Mouse (Mus musculus) lung, embryonic 16.5 days (tissue): Measurements from ENCODE around the gene Snapc1. TPM values are rescaled to one million over a fixed set of nuclear protein-coding genes. Genes with fewer than 3 reads are reported as not detected.

ENCODE experiments used
- ATAC-seq: fragments of 200-750 bp; cut with Nextera tagmentation; 2 replicates; pipeline ENCODE4 v1.8.0; 2017; ENCODE audit warnings: low read depth, mild to moderate bottlenecking, moderate library complexity
- H3K27ac ChIP-seq: fragments of 300-500 bp; sonication (generic); 2 replicates; pipeline ENCODE4 v1.5.1; 2014; ENCODE audit warnings: mild to moderate bottlenecking, control low read depth, low read length
- H3K27me3 ChIP-seq: fragments of 300-500 bp; sonication (generic); 2 replicates; pipeline ENCODE4 v1.6.1; 2014; ENCODE audit warnings: low read depth, low read length, mixed read lengths; ENCODE audit not compliant: control insufficient read depth, insufficient read depth
- H3K36me3 ChIP-seq: fragments of 300-500 bp; sonication (generic); 2 replicates; pipeline ENCODE4 v1.6.1; 2014; ENCODE audit warnings: low read length; ENCODE audit not compliant: control insufficient read depth, insufficient read depth
- H3K4me1 ChIP-seq: fragments of 300-500 bp; sonication (generic); replicated peaks from 2 replicates; pipeline ENCODE4 v1.6.1; 2014; ENCODE audit warnings: low read length, mixed read lengths; ENCODE audit not compliant: control insufficient read depth, insufficient read depth
- H3K4me2 ChIP-seq: fragments of 300-500 bp; sonication (generic); 2 replicates; pipeline ENCODE4 v1.6.1; 2014; ENCODE audit warnings: low read depth, low read length, control low read depth
- H3K4me3 ChIP-seq: fragments of 300-500 bp; sonication (generic); 2 replicates; pipeline ENCODE4 v1.5.1; 2014; ENCODE audit warnings: mild to moderate bottlenecking, low read length, control low read depth
- H3K9ac ChIP-seq: fragments of 300-500 bp; sonication (generic); 2 replicates; pipeline ENCODE4 v1.6.1; 2014; ENCODE audit warnings: low read length, control low read depth
- H3K9me3 ChIP-seq: fragments of 300-500 bp; sonication (generic); 2 replicates; pipeline ENCODE4 v1.6.1; 2016; ENCODE audit warnings: low read length; ENCODE audit not compliant: control insufficient read depth
- WGBS: fragments of 180-500 bp; shearing (Covaris S2); extraction: QIAGEN DNeasy Blood & Tissue Kit; methylation state at CpG from one replicate; pipeline ENCODE4 v1.1.7; 2014; 5-methylcytosine and 5-hydroxymethylcytosine counted together
- polyA plus RNA-seq: library from polyadenylated mRNA; unstranded; fragments of >200 nt; fragmentation: Nextera tagmentation; extraction: Ambion mirVana; gene quantifications from 2 replicates; pipeline ENCODE4 v1.2.1, GENCODE M21; 2015

The Snapc1 gene
- polyA plus RNA-seq, 1 experiment from 2014 or later = 18.9 TPM

DNA sequence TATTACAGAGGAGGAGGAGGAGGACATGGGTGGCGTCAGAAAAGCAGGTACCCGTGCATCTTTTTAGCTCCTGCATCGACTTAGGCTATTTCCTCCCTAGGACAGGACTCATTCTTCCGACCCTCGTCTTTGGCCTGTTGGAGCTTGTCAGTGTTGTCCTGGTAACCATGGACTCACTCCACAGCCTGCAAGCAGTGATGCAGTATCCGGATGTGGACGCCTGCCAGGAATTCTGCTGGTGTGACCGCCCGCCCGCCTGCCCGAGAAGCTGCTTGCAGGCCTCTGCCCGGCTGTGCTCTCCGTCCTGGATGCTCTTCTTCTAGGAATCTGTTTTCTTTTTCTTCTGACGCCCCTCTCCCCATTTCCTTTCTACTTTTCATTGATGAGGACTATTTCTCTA lies 18.3 kb downstream of the Snapc1 start:
- no peaks in the 10 kb centered on the region for H3K4me1 ChIP-seq
- H3K9ac ChIP-seq = no peak overlapping the region
- H3K4me3 ChIP-seq = no peak overlapping the region
- WGBS = 48% methylated on average over 14 of the region's 14 CpGs
- H3K9me3 ChIP-seq = no peaks in the 10 kb centered on the region
- no peaks in the 10 kb centered on the region for H3K27me3 ChIP-seq
- no peak overlapping the region for H3K4me2 ChIP-seq
- ATAC-seq = peak; percentile 96
- peaks cover 28% of the 10 kb centered on the region for H3K36me3 ChIP-seq
- no peak overlapping the region for H3K27ac ChIP-seq

DNA sequence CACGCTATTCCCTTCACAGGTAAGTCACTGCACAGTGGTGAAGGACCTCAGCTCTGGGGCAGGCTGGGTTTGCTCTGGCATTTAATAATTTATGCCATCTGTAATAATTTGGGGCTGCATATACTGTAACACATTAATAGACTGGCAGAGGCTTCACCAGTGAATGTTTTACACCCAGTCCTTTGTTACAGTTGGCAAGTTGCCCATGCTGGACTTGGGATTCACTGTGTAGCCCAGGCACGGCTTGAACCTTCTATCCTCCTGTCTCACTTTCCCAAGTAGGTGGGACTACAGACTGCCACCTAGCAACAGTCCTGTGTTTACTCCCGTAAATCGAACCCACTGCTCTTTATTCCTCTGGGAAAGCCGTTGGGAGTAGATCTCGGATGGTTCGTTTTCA lies 22.0 kb downstream of the Snapc1 start:
- no peak overlapping the region for H3K4me2 ChIP-seq
- H3K9ac ChIP-seq = no peak overlapping the region
- no peak overlapping the region for H3K4me3 ChIP-seq
- H3K36me3 ChIP-seq = peaks cover 20% of the 10 kb centered on the region
- H3K27ac ChIP-seq = no peak overlapping the region
- H3K27me3 ChIP-seq = no peaks in the 10 kb centered on the region
- H3K9me3 ChIP-seq = no peaks in the 10 kb centered on the region
- no peak for ATAC-seq
- no peaks in the 10 kb centered on the region for H3K4me1 ChIP-seq
- WGBS = 78% methylated on average over 7 of the region's 7 CpGs

DNA sequence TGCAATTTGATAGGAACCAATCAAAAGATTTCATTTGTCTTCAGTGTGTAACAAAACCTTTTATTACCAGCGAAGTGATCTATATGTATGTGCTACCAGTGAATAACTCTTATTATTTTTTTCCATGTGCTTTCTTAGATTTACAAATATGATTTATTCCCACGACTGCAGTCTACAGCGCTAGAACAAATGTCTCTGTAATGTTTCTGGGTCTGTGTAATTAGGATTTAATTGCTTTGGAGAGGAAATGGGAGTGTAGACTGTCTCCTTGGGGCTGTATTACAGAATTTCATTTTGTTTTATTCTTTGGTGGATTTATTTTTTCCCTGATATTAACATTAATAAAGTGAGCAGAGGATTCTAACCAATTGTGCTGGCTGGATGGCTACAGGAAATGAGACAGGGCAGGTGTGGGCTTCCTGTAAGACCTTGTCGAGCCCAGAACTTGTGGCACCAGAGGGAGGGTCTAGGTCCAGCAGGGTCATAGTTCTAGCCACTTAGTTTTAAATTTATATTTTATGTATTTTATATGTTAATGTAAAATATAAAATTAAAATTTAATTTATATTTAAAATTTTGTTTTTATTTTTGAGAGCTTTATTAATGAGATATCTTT lies 24.2 kb downstream of the Snapc1 start:
- 80% methylated on average over 4 of the region's 4 CpGs for WGBS
- ATAC-seq = no peak
- no peak overlapping the region for H3K9ac ChIP-seq

DNA sequence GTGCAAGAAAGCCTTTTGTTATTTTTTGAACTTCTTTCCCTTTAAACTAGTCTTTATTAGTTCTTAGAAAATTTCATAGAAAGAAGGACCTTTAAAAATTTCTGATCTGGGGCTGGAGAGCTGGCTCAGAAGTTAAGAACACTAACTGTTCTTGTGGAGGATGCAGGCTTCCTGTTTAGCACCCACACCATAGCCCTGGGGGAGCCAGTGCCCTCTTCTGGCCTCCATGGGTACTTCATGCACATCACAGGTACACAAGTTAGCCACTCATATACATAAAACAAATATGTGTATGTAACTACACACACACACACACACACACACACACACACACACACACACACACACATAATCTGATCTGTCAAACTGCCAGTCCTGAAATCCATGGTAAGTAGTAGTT lies 25.3 kb downstream of the Snapc1 start:
- Histone ChIP-seq H3K4me1 (no peaks in the 10 kb centered on the region), H3K36me3 (peaks cover 7% of the 10 kb centered on the region), H3K9ac (no peak overlapping the region), H3K27ac (no peak overlapping the region), H3K9me3 (no peaks in the 10 kb centered on the region), H3K4me3 (no peak overlapping the region), H3K27me3 (no peaks in the 10 kb centered on the region), H3K4me2 (no peak overlapping the region)
- ATAC-seq = no peak

More for the DNA sequence above, 24.2 kb downstream of the Snapc1 start:
- Histone ChIP-seq H3K4me2 (no peak overlapping the region), H3K4me1 (no peaks in the 10 kb centered on the region), H3K27ac (no peak overlapping the region), H3K9me3 (no peaks in the 10 kb centered on the region), H3K27me3 (no peaks in the 10 kb centered on the region), H3K36me3 (peaks cover 12% of the 10 kb centered on the region), H3K4me3 (no peak overlapping the region)

DNA sequence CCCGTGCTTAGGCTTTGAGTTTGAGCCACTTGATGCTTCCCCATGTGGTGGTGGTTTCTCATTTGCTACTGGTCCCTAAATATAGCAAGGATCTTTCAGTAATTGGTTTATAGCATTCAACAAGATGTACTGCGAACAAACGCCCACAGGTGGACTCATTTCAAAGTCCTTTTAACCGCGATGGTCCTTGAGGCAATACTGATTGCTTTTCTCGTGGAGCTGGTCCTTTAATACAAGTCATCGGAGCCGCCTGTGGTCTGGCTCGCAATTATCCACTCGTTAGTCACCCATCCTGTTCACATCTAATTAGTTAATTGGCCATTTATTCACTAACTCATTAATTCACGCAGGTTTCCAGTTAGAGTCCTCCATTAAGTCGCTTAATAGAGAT lies 32.6 kb downstream of the Snapc1 start:
- whole genome bisulfite sequencing = 58% methylated on average over 12 of the region's 12 CpGs
- no peaks in the 10 kb centered on the region for H3K36me3 ChIP-seq
- H3K27me3 ChIP-seq = peaks cover 15% of the 10 kb centered on the region
- no peak for ATAC-seq
- no peak overlapping the region for H3K4me2 ChIP-seq
- H3K4me1 ChIP-seq = 0 out of 2 replicates have a peak, but pooled peaks cover 3% of the 10 kb centered on the region
- H3K4me3 ChIP-seq = no peak overlapping the region
- H3K27ac ChIP-seq = no peak overlapping the region
- no peak overlapping the region for H3K9ac ChIP-seq
- no peaks in the 10 kb centered on the region for H3K9me3 ChIP-seq

DNA sequence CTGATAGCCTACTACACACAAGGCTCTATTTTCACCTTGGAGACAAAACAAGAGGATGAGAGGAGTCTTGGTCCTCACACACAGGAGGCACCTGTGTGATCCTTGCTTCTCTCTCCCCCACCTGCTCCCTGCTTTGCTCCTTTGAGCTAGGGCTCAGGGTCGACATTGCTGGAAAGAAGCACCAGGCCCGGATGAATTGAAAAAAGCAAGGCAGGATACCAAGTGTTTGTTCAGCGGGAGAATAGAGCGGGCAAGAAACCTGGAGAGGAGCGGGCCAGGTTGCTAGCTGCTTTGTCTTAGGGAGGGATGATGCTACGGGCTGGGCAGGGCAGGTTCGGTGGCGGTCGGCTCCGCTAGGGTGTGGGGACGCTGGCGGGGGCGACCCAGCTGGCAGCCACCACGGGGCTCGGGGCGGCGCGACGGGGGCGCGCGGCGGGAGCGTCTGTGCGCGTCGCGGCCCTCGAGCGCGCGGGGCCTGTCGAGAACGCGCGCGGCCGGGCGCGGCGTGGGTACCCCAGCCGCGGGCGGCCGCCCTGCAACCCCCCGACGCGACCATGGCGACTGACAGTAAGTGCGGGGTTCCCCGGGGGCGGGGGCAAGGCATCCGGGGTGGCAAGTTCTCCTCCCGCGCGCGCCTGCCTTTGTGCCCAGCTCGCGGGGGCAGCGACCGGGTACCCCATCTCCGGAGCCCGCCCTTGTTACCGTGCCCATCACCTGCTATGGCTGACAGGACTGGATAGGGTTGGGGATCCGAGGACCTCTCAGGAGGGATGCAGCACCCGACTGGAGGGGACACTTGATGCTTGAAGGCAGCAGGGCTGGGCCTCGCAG lies 33.2 kb downstream of the Snapc1 start, which contains the start of gene Syt16:
Syt16 (plus strand) TSS at position 365 of the 831 bp plus-strand sequence.
- ATAC-seq = peak; percentile 31; the same call in 1 of the 2 replicates
- WGBS = 2% methylated on average over 28 of the region's 67 CpGs

DNA sequence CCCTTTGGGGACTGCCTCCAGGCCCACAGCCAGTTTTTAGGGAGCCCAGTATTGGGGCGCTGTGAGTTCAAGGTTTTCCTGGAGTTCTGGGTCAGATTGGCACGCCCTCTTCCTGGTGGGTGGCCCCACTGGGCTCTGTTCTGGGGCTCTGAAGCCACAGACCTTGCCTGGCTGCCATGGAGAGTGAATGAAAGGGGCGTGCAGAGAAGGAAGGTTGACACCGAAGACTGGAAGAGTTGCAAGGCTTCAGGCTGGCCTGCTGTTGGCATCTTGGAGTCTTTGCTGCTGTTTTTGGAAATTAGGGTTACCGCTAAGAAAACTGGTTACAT lies 33.8 kb downstream of the Snapc1 start:
- Histone ChIP-seq H3K9ac (peak overlapping the region; percentile 66), H3K4me2 (peak overlapping the region; percentile 97), H3K9me3 (no peaks in the 10 kb centered on the region), H3K36me3 (no peaks in the 10 kb centered on the region), H3K27ac (no peak overlapping the region), H3K4me3 (peak overlapping the region; percentile 61), H3K4me1 (0 out of 2 replicates have a peak, but pooled peaks cover 3% of the 10 kb centered on the region), H3K27me3 (peaks cover 15% of the 10 kb centered on the region)
- WGBS = 44% methylated on average over 5 of the region's 5 CpGs
- no peak for ATAC-seq

More for the DNA sequence above, 33.2 kb downstream of the Snapc1 start, which contains the start of gene Syt16:
- Histone ChIP-seq H3K9ac (peak within 1 kb of the TSS; percentile 66), H3K27me3 (peaks cover 15% of the 10 kb centered on the region), H3K4me3 (peak within 1 kb of the TSS; percentile 61), H3K4me2 (peak within 1 kb of the TSS; percentile 97), H3K4me1 (0 out of 2 replicates have a peak, but pooled peaks cover 3% of the 10 kb centered on the region), H3K9me3 (no peaks in the 10 kb centered on the region), H3K27ac (no peak within 1 kb of the TSS), H3K36me3 (no peaks in the 10 kb centered on the region)

DNA sequence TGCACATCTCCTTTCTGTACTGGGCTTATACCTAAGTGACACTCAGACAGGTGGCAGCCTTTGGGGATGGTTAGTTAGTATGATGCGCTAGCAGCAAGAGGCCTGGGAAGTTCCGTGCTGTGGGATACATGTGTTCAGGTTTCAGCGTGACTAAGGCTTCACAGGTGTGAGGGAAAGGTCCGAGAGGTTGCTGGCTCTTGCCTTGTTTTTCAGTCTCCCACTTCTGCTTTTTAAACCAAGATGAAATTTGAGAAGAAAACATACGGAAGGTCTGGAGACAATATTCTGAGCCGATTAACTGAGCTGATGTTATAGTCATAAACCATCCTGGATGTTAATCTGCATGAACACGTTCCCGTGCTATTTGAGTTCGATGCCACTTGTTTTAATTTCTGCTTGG lies 38.2 kb downstream of the Snapc1 start:
- H3K4me1 ChIP-seq = 0 out of 2 replicates have a peak, but pooled peaks cover 3% of the 10 kb centered on the region
- no peak for ATAC-seq
- WGBS = 83% methylated on average over 9 of the region's 9 CpGs
- no peaks in the 10 kb centered on the region for H3K36me3 ChIP-seq
- H3K9me3 ChIP-seq = no peaks in the 10 kb centered on the region
- no peak overlapping the region for H3K4me3 ChIP-seq
- peaks cover 14% of the 10 kb centered on the region for H3K27me3 ChIP-seq
- H3K27ac ChIP-seq = no peak overlapping the region
- no peak overlapping the region for H3K4me2 ChIP-seq
- no peak overlapping the region for H3K9ac ChIP-seq

DNA sequence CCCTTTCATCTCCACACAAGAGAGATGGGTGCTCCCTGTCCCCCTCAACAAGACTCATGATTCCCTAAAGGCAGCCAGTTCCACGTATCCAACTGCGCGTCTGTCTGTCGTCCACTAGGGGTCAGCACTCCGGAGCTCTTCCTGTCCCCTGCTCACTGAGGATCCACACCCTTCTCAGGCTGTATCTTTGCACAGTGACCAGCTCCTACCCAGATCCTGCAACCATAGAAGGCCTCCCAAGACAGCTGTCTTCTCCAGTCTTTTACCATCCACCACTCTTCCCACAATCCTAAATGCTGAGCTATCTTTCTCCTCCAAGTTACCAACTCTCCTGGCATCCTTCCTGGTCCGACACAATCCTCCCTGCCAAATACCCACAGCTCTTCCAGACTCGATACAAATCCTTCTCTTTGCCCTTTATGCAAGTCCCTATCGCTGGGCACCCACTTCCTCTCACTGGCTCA lies 45.2 kb downstream of the Snapc1 start:
- Histone ChIP-seq H3K4me1 (no peaks in the 10 kb centered on the region; the same call in 1 of the 2 replicates), H3K27ac (no peak overlapping the region), H3K9me3 (no peaks in the 10 kb centered on the region), H3K27me3 (no peaks in the 10 kb centered on the region), H3K9ac (no peak overlapping the region), H3K36me3 (no peaks in the 10 kb centered on the region), H3K4me3 (no peak overlapping the region), H3K4me2 (no peak overlapping the region)
- 19% methylated on average over 8 of the region's 8 CpGs for WGBS
- peak; percentile 32; the same call in 1 of the 2 replicates for ATAC-seq
